Mouse (Mus musculus) G1E (cell line): ENCODE measurements around the gene Wwp2. TPM values are rescaled to one million over a fixed set of nuclear protein-coding genes. Genes with fewer than 3 reads are reported as not detected.

Experiments used
- ATAC-seq: 2 replicates; pipeline ENCODE4 v1.8.0; 2016; ENCODE audit warnings: mild to moderate bottlenecking; ENCODE audit not compliant: insufficient number of reproducible peaks, poor library complexity, low FRiP score, severe bottlenecking; ENCODE audit errors: extremely low read depth
- DNase-seq: peaks from one replicate; pipeline ENCODE4 v3.0.0; 2012; ENCODE audit warnings: low spot score
- H3K27me3 ChIP-seq: 2 replicates; pipeline ENCODE4 v1.6.1; 2012; ENCODE audit warnings: mild to moderate bottlenecking, low read length, inconsistent platforms; ENCODE audit not compliant: insufficient read depth
- H3K36me3 ChIP-seq: replicated peaks from 2 replicates; pipeline ENCODE3; 2012; ENCODE audit warnings: mild to moderate bottlenecking, inconsistent platforms
- H3K4me1 ChIP-seq: 2 replicates; pipeline ENCODE4 v1.6.1; 2012; ENCODE audit warnings: low read depth, low read length, inconsistent platforms, mixed read lengths; ENCODE audit not compliant: insufficient read depth
- H3K4me3 ChIP-seq: 2 replicates; pipeline ENCODE4 v1.5.1; 2012; ENCODE audit warnings: low read depth, mild to moderate bottlenecking, inconsistent platforms, low read length, moderate library complexity, mixed read lengths
- H3K9me3 ChIP-seq: replicated peaks from 2 replicates; pipeline ENCODE4 v1.6.1; 2012; ENCODE audit warnings: inconsistent platforms
- CTCF ChIP-seq: IDR thresholded peaks from 2 replicates; pipeline ENCODE4 v1.5.1; 2012; ENCODE audit warnings: low read depth, low read length, inconsistent platforms, mixed read lengths
- GATA1 ChIP-seq: IDR thresholded peaks from 2 replicates; pipeline ENCODE4 v1.6.1; 2012; ENCODE audit warnings: borderline replicate concordance, low read length, inconsistent platforms, mixed read lengths
- GATA2 ChIP-seq: IDR thresholded peaks from 2 replicates; pipeline ENCODE4 v1.6.1; 2012; ENCODE audit warnings: low read depth, low read length, inconsistent platforms, borderline replicate concordance
- POLR2AphosphoS5 ChIP-seq: IDR thresholded peaks from 2 replicates; pipeline ENCODE4 v1.6.1; 2012; ENCODE audit warnings: low read depth, low read length, inconsistent platforms; ENCODE audit not compliant: insufficient replicate concordance
- TAL1 ChIP-seq: conservative IDR thresholded peaks from 2 replicates; pipeline ENCODE4 v1.6.1; 2012; ENCODE audit warnings: low read depth, low read length, inconsistent platforms, mixed read lengths
- polyA plus RNA-seq: library from polyadenylated mRNA; stranded (reverse); fragments of >175 nt; gene quantifications from 2 replicates; pipeline ENCODE4 v1.2.3, GENCODE M21; 2012
- total RNA-seq, 2 experiments: library from RNA; stranded (forward) in 1 of 2; stranded (reverse) in 1 of 2; fragments of 200-1000 nt in 1 of 2; fragments of >200 nt in 1 of 2; fragmentation: Nextera tagmentation in 1 of 2; gene quantifications; 2 replicates each; pipeline ENCODE4 v1.2.3; 2014 to 2017

Wwp2 gene
- total and polyA plus RNA-seq, 3 experiments: 45.7 to 77.5 (median 71.4) TPM

GRCm38 (mm10) chr8:107489086-107489485 lies 52.9 kb downstream of the Wwp2 start:
- ATAC-seq (peak; percentile 47; the same call in 1 of the 2 replicates), DNase-seq (no peak)
- H3K4me3 ChIP-seq: no peak overlapping the region
- peaks cover 75% of the 10 kb centered on the region for H3K36me3 ChIP-seq
- H3K27me3 ChIP-seq: no peaks in the 10 kb centered on the region
- no peaks in the 10 kb centered on the region for H3K9me3 ChIP-seq
- peaks cover 29% of the 10 kb centered on the region for H3K4me1 ChIP-seq
- TF ChIP-seq GATA2 (no peak), GATA1 (no peak), CTCF (no peak), POLR2AphosphoS5 (no peak), TAL1 (no peak)

- ATAC-seq (no peak), DNase-seq (no peak)
- Histone ChIP-seq H3K9me3 (no peaks in the 10 kb centered on the region), H3K27me3 (no peaks in the 10 kb centered on the region), H3K36me3 (peaks cover 76% of the 10 kb centered on the region), H3K4me3 (no peak overlapping the region), H3K4me1 (peaks cover 24% of the 10 kb centered on the region)
- no peak for TF ChIP-seq CTCF
- TF ChIP-seq TAL1: no peak
- TF ChIP-seq GATA1: no peak
- TF ChIP-seq GATA2: no peak
- TF ChIP-seq POLR2AphosphoS5: no peak
These were observed 53.8 kb downstream of the Wwp2 start for GRCm38 (mm10) chr8:107489921-107490320.

GRCm38 (mm10) chr8:107490649-107491048 lies 54.5 kb downstream of the Wwp2 start:
- ATAC-seq (no peak), DNase-seq (no peak)
- Histone ChIP-seq H3K4me3 (no peak overlapping the region), H3K36me3 (peaks cover 76% of the 10 kb centered on the region), H3K9me3 (no peaks in the 10 kb centered on the region), H3K4me1 (peaks cover 17% of the 10 kb centered on the region), H3K27me3 (no peaks in the 10 kb centered on the region)
- TF ChIP-seq GATA2 (no peak), POLR2AphosphoS5 (no peak), TAL1 (no peak), CTCF (no peak), GATA1 (no peak)

GRCm38 (mm10) chr8:107491212-107491611 lies 55.0 kb downstream of the Wwp2 start:
- Histone ChIP-seq H3K4me1 (peaks cover 13% of the 10 kb centered on the region), H3K36me3 (peaks cover 79% of the 10 kb centered on the region), H3K27me3 (no peaks in the 10 kb centered on the region), H3K9me3 (no peaks in the 10 kb centered on the region), H3K4me3 (no peak overlapping the region)
- DNase-seq (no peak), ATAC-seq (no peak)
- TF ChIP-seq GATA1 (no peak), GATA2 (no peak), TAL1 (no peak), POLR2AphosphoS5 (no peak), CTCF (no peak)

GRCm38 (mm10) chr8:107491831-107492230 lies 55.7 kb downstream of the Wwp2 start:
- H3K27me3 ChIP-seq: no peaks in the 10 kb centered on the region

DNA sequence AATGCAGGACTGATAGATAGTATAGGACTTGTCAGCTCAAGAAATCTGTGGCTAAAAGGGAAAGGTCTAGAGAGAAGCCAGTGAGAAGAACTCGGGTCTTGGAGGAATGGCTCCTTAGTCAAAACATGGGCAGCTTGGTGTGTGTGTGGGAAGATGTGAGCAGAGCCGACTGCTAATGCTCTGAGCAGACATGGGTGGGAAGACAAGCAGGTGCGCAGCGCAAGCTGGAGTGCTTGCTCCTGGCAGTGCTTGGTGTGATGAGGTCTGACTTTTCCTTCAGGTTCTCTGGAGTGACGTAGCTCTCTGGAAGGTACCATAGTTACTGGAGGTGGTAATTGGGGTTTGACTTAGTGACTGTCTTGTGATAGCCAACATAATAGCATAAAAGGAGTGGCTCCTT lies 56.6 kb downstream of the Wwp2 start:
- Histone ChIP-seq H3K9me3 (no peaks in the 10 kb centered on the region), H3K27me3 (no peaks in the 10 kb centered on the region), H3K4me1 (peaks cover 15% of the 10 kb centered on the region), H3K4me3 (no peak overlapping the region), H3K36me3 (peaks cover 71% of the 10 kb centered on the region)
- no peak for ATAC-seq
- no peak for TF ChIP-seq GATA1
- no peak for TF ChIP-seq TAL1
- TF ChIP-seq CTCF: no peak
- TF ChIP-seq GATA2: no peak
- no peak for TF ChIP-seq POLR2AphosphoS5
- DNase-seq: no peak

More at GRCm38 (mm10) chr8:107491831-107492230, 55.7 kb downstream of the Wwp2 start:
- ATAC-seq (no peak), DNase-seq (no peak)
- H3K4me1 ChIP-seq: peaks cover 13% of the 10 kb centered on the region
- H3K9me3 ChIP-seq: no peaks in the 10 kb centered on the region
- H3K4me3 ChIP-seq: no peak overlapping the region
- TF ChIP-seq GATA1: no peak
- no peak for TF ChIP-seq POLR2AphosphoS5
- TF ChIP-seq CTCF: no peak
- TF ChIP-seq GATA2: no peak
- no peak for TF ChIP-seq TAL1
- H3K36me3 ChIP-seq: peaks cover 73% of the 10 kb centered on the region
